Mouse (Mus musculus) kidney, embryonic 15.5 days (tissue): ENCODE data around the gene Ralgapa1. TPM values are rescaled to one million over a fixed set of nuclear protein-coding genes. Genes with fewer than 3 reads are reported as not detected.
"Not testable (repeated sequence)": the region's sequence is repeated elsewhere in the genome, so short reads cannot be mapped to it uniquely, and the experiment has no call there.

Experiments
- ATAC-seq: fragments of 200-750 bp; cut with Nextera tagmentation; replicated peaks from 2 replicates; pipeline ENCODE4 v1.8.0; 2017; ENCODE audit warnings: moderate TSS enrichment; ENCODE audit not compliant: low FRiP score
- H3K27ac ChIP-seq: fragments of 300-500 bp; sonication (generic); 2 replicates; pipeline ENCODE4 v1.5.1; 2015; ENCODE audit warnings: mild to moderate bottlenecking, inconsistent platforms
- H3K27me3 ChIP-seq: fragments of 300-500 bp; sonication (generic); 2 replicates; pipeline ENCODE4 v1.6.1; 2015; ENCODE audit warnings: inconsistent platforms
- H3K36me3 ChIP-seq: fragments of 300-500 bp; sonication (generic); 2 replicates; pipeline ENCODE4 v1.6.1; 2015; ENCODE audit warnings: inconsistent platforms
- H3K4me1 ChIP-seq: fragments of 300-500 bp; sonication (generic); 2 replicates; pipeline ENCODE4 v1.6.1; 2015; ENCODE audit warnings: inconsistent platforms
- H3K4me2 ChIP-seq: fragments of 300-500 bp; sonication (generic); 2 replicates; pipeline ENCODE4 v1.6.1; 2015; ENCODE audit warnings: moderate library complexity, mild to moderate bottlenecking, inconsistent platforms
- H3K4me3 ChIP-seq: fragments of 300-500 bp; sonication (generic); replicated peaks from 2 replicates; pipeline ENCODE4 v1.5.1; 2015; ENCODE audit warnings: mild to moderate bottlenecking, inconsistent platforms
- H3K9ac ChIP-seq: fragments of 300-500 bp; sonication (generic); 2 replicates; pipeline ENCODE4 v1.6.1; 2015; ENCODE audit warnings: mild to moderate bottlenecking, inconsistent platforms
- H3K9me3 ChIP-seq: fragments of 300-500 bp; sonication (generic); replicated peaks from 2 replicates; pipeline ENCODE4 v1.6.1; 2016; ENCODE audit warnings: inconsistent platforms
- WGBS: fragments of 180-500 bp; shearing (Covaris S2); methylation state at CpG from one replicate; pipeline ENCODE4 v1.1.7; 2015; ENCODE audit warnings: mixed read lengths; 5-methylcytosine and 5-hydroxymethylcytosine counted together
- polyA plus RNA-seq: library from polyadenylated mRNA; unstranded; fragments of >200 nt; fragmentation: Nextera tagmentation; extraction: Ambion mirVana; gene quantifications from 2 replicates; pipeline ENCODE4 v1.2.1, GENCODE M21; 2015

Gene Ralgapa1
- polyA plus RNA-seq, 1 experiment from 2014 or later: 13.2 TPM

DNA sequence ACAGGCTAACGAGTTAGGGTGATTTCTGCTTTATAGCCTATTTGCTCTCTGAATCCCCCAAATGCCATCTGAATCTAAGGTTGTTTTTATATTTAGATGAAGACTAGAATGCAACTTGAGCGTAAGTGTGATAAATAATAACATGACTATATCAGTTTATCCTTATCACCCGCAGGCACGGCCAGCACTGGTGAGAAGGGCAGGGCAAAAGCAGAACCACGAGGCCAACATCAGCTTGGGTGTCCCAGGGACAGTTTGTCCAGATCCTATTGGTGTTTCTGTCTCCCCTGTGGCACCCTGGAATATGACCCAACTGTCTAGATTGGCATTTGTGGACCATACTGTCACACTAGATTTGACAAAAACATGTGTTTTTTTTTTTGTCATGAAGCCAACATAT is 197.7 kb downstream of the Ralgapa1 start:
- Histone ChIP-seq H3K27me3 (no peaks in the 10 kb centered on the region), H3K4me2 (no peak overlapping the region), H3K27ac (no peak overlapping the region), H3K36me3 (no peaks in the 10 kb centered on the region), H3K4me1 (no peaks in the 10 kb centered on the region), H3K9me3 (no peaks in the 10 kb centered on the region), H3K4me3 (no peak overlapping the region), H3K9ac (no peak overlapping the region)
- ATAC-seq: no peak
- WGBS: 87% methylated on average over 5 of the region's 5 CpGs

DNA sequence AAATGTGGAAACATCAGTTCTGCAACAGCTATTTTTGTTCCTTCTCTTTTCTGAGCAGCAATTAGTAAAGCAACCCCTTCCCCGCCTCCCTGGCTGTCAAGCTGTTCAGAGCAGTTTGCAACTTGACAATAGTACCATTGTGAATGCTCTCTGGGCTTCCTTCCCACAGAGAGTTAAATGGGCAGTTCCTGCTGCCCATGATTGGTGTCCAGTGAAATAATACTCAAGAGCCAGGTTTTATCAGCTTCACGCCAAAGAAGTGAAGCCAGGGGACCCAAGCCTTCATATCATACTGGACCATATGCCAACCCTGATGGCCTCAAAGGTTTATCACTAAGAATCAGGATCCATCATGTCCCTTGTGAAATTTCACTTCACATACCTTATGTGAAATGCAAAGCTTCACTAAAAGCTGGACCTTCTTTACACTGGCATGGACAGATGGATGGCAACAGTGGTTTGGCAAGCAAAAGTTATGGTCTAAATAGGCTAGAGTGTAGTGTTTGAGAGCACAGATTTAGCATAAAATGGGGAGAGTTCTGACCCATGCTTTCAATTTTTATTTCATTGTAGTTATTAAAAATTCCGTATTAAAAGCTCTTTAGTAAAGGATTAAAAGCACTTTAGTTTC is 198.2 kb downstream of the Ralgapa1 start:
- no peak overlapping the region for H3K27ac ChIP-seq
- no peaks in the 10 kb centered on the region for H3K36me3 ChIP-seq
- WGBS: 58% methylated on average over 3 of the region's 3 CpGs
- no peak for ATAC-seq
- no peaks in the 10 kb centered on the region for H3K27me3 ChIP-seq
- H3K9ac ChIP-seq: no peak overlapping the region
- H3K9me3 ChIP-seq: no peaks in the 10 kb centered on the region
- no peak overlapping the region for H3K4me2 ChIP-seq
- no peak overlapping the region for H3K4me3 ChIP-seq
- H3K4me1 ChIP-seq: no peaks in the 10 kb centered on the region

DNA sequence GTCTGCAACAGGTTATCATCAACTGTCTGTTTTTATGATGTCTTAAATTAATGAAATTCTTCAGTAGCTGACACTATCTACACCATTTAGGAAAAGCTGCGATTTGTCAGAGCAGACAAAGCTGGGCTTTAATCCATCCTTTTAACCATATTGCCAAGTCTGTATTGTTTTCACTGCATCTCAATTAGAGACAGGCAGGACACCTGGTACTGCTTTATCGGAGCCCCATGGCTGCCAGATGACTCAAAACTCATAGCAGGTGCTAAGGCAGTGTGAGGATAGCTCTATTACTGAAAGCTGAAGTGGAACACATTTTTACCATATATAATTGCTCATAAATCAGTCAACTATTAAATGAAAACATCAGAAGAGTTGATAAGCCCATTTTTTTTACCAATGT is 200.6 kb downstream of the Ralgapa1 start:
- Histone ChIP-seq H3K4me1 (no peaks in the 10 kb centered on the region), H3K4me3 (no peak overlapping the region), H3K27me3 (no peaks in the 10 kb centered on the region), H3K27ac (no peak overlapping the region), H3K9me3 (no peaks in the 10 kb centered on the region), H3K9ac (no peak overlapping the region), H3K36me3 (no peaks in the 10 kb centered on the region), H3K4me2 (no peak overlapping the region)
- 86% methylated on average over 2 of the region's 2 CpGs for WGBS
- no peak for ATAC-seq

DNA sequence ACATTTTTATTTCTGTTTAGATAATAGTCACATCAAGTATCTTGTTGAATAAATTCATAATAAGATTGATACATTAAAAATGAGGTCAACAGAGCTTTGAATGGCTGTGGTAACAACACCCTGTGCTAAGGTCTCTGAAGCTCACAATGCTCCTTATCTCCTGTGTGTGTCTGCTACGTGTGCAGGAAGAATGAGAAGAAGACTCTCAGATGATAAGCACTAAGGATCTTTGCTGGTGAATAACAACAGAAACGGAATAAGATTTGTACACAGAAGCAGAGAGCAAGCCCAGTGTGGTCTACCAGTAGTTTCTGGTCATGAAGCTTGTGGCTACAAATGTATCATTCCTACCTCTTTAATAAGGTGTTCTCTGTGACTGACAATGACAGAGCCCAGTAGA is 210.2 kb downstream of the Ralgapa1 start:
- Histone ChIP-seq H3K9ac (no peak overlapping the region), H3K27ac (no peak overlapping the region), H3K4me3 (no peak overlapping the region), H3K36me3 (no peaks in the 10 kb centered on the region), H3K9me3 (no peaks in the 10 kb centered on the region), H3K4me1 (peaks cover 3% of the 10 kb centered on the region), H3K27me3 (no peaks in the 10 kb centered on the region), H3K4me2 (no peak overlapping the region)
- ATAC-seq: no peak
- 75% methylated on average over 2 of the region's 2 CpGs for WGBS

DNA sequence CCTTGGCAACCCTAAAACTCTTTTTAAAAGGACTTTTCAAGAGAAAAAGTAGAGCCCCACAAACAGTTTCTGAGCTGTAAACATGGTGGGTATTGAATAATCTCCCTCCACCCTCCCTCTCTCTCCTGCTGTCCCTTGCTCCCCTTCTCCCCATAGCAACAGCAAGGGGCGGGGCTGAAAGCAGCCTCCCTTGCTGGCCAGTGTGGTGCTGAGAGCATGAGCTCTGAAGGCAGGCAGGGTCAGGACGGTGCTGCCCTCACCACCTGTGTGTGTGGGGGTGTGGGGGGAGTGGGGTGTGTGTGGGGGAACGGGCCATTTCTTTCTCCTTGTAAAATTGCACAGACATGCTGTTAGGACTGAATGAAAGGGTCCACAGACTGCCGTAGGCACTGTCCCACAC is 213.1 kb downstream of the Ralgapa1 start:
- Histone ChIP-seq H3K4me1 (peaks cover 3% of the 10 kb centered on the region), H3K36me3 (no peaks in the 10 kb centered on the region), H3K27me3 (no peaks in the 10 kb centered on the region), H3K9ac (no peak overlapping the region), H3K9me3 (no peaks in the 10 kb centered on the region), H3K4me2 (no peak overlapping the region), H3K27ac (no peak overlapping the region), H3K4me3 (no peak overlapping the region)
- ATAC-seq: 0 out of 2 replicates have a peak, but pooled peaks have one; percentile 58
- WGBS: 29% methylated on average over 4 of the region's 4 CpGs

DNA sequence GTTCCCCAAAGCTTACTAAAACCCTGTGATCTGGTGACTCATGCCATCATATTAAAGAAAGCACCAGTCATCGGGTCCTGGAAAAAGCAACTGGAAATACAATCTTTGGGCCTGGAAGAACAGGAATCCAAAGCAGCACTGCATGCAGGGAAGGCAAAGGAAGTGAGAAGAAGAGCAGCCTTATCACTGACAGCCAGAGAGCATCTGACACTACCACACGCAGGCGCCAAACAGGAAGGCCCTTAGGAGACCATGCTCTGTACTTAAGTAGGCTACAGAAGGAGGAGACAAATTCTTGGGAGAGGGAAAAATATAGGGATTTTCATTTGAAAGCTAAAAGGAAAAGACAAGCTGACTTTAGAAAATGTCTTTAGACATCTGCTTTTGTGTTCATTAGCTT is 216.6 kb downstream of the Ralgapa1 start:
- no peaks in the 10 kb centered on the region for H3K9me3 ChIP-seq
- H3K4me1 ChIP-seq: peaks cover 16% of the 10 kb centered on the region
- no peak overlapping the region for H3K27ac ChIP-seq
- 72% methylated on average over 3 of the region's 3 CpGs for WGBS
- peaks cover 28% of the 10 kb centered on the region for H3K27me3 ChIP-seq
- no peak overlapping the region for H3K4me2 ChIP-seq
- ATAC-seq: no peak
- no peak overlapping the region for H3K9ac ChIP-seq
- no peak overlapping the region for H3K4me3 ChIP-seq
- no peaks in the 10 kb centered on the region for H3K36me3 ChIP-seq

DNA sequence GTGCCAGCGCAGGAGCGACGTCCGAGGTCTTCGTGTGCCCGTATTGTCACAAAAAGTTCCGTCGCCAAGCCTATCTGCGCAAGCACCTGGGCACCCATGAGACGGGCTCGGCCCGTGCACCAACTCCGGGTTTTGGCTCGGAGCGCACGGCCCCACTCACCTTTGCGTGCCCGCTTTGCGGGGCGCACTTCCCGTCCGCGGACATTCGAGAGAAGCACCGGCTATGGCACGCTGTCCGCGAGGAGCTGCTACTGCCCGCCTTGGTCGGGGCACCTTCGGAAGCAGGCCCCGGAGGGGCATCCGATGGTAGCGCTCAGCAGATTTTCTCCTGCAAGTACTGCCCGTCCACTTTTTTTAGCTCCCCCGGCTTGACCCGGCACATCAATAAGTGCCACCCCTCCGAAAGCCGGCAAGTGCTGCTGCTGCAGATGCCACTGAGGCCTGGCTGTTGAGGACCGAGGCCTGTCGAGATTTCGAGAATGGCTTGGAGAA is 220.4 kb downstream of the Ralgapa1 start:
- ATAC-seq: peak; percentile 49
- 3% methylated on average over 42 of the region's 42 CpGs for WGBS
- Histone ChIP-seq H3K9ac (no peak overlapping the region), H3K4me3 (peak overlapping the region; percentile 49), H3K27ac (no peak overlapping the region), H3K4me1 (peaks cover 23% of the 10 kb centered on the region), H3K36me3 (no peaks in the 10 kb centered on the region), H3K27me3 (peaks cover 63% of the 10 kb centered on the region), H3K4me2 (peak overlapping the region; percentile 89), H3K9me3 (no peaks in the 10 kb centered on the region)

DNA sequence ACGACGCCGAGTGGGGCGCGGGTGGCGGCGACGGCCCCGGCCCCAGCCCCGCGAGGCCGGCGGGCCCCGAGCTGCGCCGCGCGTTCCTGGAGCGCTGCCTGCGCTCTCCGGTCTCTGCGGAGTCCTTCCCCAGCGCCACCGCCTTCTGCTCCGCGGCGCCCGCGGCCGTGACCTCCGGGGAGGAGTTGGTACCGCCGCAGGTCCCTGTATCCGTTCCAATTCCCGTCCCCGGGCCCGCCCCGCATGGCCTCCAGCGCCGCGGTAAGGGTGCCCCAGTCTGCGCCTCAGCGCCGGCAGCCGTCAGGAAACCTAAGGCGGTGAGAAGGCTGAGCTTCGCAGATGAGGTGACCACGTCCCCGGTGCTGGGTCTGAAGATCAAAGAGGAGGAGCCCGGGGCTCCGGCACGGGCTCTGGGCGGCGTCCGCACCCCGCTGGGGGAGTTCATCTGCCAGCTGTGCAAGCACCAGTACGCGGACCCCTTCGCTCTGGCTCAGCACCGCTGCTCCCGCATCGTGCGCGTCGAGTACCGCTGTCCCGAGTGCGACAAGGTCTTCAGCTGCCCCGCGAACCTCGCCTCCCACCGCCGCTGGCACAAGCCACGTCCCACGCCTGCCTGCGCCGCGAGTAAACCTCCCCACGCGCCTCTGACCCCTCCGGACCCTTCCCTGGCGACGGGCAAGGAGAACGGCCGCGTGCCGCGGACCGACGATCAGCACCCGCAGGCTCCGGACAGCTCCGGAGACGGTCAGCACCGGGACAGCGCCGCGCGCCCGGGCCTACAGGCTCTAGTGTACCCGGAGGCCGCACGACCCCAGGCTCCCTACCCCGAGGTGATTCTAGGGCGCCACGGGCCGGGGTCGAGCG is 221.1 kb downstream of the Ralgapa1 start:
- Histone ChIP-seq H3K4me2 (peak overlapping the region; percentile 89), H3K27ac (no peak overlapping the region), H3K9ac (no peak overlapping the region), H3K4me1 (peaks cover 23% of the 10 kb centered on the region), H3K4me3 (peak overlapping the region; percentile 49), H3K36me3 (no peaks in the 10 kb centered on the region), H3K9me3 (no peaks in the 10 kb centered on the region), H3K27me3 (peaks cover 63% of the 10 kb centered on the region)
- WGBS: under 1% methylated on average over 108 of the region's 109 CpGs
- ATAC-seq: peak; percentile 92

DNA sequence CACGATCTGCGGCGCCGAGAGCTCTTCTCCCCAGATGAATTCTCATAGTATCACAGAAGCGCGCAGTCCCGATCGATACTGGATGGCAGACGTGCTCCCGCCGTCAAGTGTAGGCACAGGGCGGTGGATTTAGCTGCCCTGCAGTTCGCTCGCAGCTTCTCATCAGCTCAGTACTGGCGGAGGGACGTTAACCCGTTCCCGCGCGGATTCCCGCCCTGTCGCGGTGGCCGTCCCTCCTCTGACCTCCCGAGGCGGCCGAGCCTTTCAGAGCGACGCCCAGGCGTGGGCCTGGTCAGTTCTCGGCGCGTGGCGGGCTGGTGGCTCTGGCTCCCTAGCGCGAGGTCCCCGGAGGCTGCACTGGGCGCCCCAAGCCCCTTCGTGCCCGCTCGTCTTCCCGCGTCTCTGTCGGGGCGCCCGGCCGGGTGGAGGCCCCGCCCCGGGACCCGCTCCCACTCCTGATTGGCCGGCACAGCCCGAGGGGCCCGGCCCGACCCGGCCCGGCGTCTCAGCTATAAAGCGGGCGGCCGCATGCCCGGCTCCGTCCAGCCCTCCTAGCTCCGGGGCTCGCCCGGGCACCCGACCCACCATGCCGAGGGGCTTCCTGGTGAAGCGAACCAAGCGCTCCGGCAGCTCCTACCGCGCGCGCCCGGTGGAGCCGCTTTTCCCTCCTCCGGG is 221.9 kb downstream of the Ralgapa1 start, which contains the start of gene Insm2:
Gene Insm2, plus strand, starts transcription at position 541 of the 675 bp plus-strand sequence.
- H3K4me1 ChIP-seq: peaks cover 23% of the 10 kb centered on the region
- H3K9ac ChIP-seq: no peak within 1 kb of the TSS
- no peak within 1 kb of the TSS for H3K27ac ChIP-seq
- 1% methylated on average over 73 of the region's 77 CpGs for WGBS
- no peaks in the 10 kb centered on the region for H3K36me3 ChIP-seq
- ATAC-seq: peak; percentile 68
- H3K4me3 ChIP-seq: peak within 1 kb of the TSS; percentile 49
- peak within 1 kb of the TSS; percentile 89 for H3K4me2 ChIP-seq
- H3K27me3 ChIP-seq: peaks cover 70% of the 10 kb centered on the region
- H3K9me3 ChIP-seq: no peaks in the 10 kb centered on the region

DNA sequence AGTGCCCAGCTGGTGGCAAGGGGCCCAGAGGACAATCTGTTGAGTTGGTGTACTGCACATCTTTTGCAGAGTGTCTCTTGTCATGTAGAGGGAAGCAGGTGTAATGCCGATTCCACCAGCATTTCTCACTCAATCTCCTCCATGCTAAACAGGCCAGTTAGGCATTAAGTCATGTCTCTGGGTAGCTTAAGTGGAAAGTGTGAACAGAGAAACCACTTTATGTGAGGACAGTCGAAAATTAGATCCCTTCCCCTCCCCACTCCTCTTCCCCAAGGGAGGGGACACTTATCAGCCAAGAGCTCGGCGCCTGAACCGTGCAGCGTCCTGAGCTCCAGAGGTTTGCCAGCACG is 222.5 kb downstream of the Ralgapa1 start:
- no peak overlapping the region for H3K27ac ChIP-seq
- H3K9ac ChIP-seq: no peak overlapping the region
- no peaks in the 10 kb centered on the region for H3K36me3 ChIP-seq
- H3K27me3 ChIP-seq: peaks cover 70% of the 10 kb centered on the region
- no peaks in the 10 kb centered on the region for H3K9me3 ChIP-seq
- H3K4me2 ChIP-seq: peak overlapping the region; percentile 89
- WGBS: 9% methylated on average over 7 of the region's 7 CpGs
- ATAC-seq: no peak
- peaks cover 23% of the 10 kb centered on the region for H3K4me1 ChIP-seq
- H3K4me3 ChIP-seq: peak overlapping the region; percentile 49

DNA sequence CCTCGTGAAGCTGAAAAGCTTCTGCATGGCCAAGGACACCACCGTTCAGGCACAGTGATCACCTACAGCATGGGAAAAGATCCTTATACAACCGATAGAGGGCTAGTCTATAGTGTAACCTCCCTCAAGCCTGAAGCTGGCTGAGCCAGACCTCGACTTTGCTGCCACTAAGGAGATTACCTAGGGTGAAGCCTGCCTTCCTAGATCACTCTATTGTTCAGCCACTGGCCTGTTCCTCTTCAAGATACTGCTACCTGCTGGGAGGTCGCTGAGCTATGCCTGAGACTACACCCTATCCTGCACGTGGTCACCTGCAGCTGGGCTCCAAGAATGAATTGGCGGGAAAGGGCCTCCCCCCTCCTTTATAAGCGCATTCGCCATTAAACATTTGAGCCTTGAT is 234.0 kb downstream of the Ralgapa1 start:
- not testable (repeated sequence) for ATAC-seq, H3K4me3 ChIP-seq, H3K4me2 ChIP-seq, H3K36me3 ChIP-seq, H3K4me1 ChIP-seq, H3K27ac ChIP-seq, H3K9me3 ChIP-seq, H3K27me3 ChIP-seq, H3K9ac ChIP-seq
- WGBS: 63% methylated on average over 9 of the region's 9 CpGs

DNA sequence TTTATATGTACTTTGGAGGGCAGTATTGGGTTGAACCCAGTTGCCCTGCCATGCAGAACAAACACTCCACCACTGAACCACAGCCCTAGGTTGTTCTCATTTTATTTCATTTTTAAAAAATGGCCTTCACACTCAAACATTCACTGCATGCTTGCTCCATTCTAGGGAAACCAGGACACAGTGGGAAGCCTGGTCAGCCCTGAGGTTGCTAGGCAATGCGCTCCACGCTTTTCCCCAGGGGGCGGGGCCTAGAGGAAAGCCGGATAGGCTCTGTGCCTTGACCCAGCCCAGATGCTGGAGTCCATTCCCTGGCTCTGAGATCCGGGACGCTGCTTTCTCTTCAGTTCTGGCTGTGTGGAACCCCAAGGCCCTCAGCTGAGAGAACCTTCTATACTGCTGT is 247.2 kb downstream of the Ralgapa1 start:
- H3K27ac ChIP-seq: no peak overlapping the region
- H3K4me3 ChIP-seq: no peak overlapping the region
- ATAC-seq: peak; percentile 67; the same call in 1 of the 2 replicates
- H3K36me3 ChIP-seq: no peaks in the 10 kb centered on the region
- H3K4me1 ChIP-seq: no peaks in the 10 kb centered on the region
- 11% methylated on average over 6 of the region's 6 CpGs for WGBS
- H3K9me3 ChIP-seq: no peaks in the 10 kb centered on the region; the same call in 1 of the 2 replicates
- no peak overlapping the region for H3K4me2 ChIP-seq
- 0 out of 2 replicates have a peak, but pooled peaks cover 3% of the 10 kb centered on the region for H3K27me3 ChIP-seq
- H3K9ac ChIP-seq: no peak overlapping the region
